Mouse (Mus musculus): Measurements from ENCODE around the gene RPS10-NUDT3. TPM values are rescaled to one million over a fixed set of nuclear protein-coding genes. Genes with fewer than 3 reads are reported as not detected.

Gene RPS10-NUDT3
- total and polyA plus RNA-seq, 3 experiments = not detected

DNA sequence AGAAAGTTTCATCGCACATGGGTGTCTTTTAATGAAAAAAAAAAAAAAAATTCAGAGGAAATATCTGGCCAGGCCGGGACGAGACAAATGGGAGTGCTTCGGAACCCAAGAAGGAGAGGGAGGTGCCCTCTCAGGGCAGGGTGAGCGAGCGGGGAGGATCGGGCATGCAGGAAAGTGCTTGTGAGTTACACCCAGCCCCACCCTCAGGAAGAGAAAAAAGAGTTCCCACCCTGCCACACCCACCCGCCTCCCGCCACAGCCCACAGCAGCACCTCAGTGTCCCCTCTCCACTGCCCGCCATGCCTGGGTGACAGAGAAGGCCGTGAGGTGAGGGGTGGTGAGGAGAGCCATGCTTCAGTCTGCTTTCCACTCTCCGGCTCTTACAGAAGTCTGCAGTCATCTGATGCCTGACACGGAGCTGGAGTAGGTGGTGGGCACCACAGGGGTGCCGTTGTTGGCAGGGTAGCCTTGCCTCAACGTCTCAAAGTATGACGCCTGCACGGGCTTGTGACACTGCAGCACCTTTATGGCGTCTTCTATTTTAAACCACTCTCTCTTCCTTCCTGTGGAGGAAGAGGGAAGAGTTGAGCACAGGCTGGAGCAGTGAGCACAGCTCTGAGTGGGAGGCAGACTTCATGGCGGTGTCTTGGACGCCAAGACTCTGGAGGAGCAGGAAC lies 54.5 kb downstream of the RPS10-NUDT3 start:
- no peaks in the 10 kb centered on the region for H3K79me2 ChIP-seq (replicated peaks; ENCODE audit: control insufficient read depth, insufficient read depth, low read length)
- no peaks in the 10 kb centered on the region for H3K27me3 ChIP-seq (ENCODE audit: control insufficient read depth, insufficient read depth, low read length)
- no peak overlapping the region for H3K4me3 ChIP-seq
- DNase-seq = no peak
- 59% methylated on average over 20 of the region's 20 CpGs for WGBS
- H3K36me3 ChIP-seq (ENCODE audit: control insufficient read depth, insufficient read depth, low read length) = no peaks in the 10 kb centered on the region
- H3K4me1 ChIP-seq (ENCODE audit: control insufficient read depth, insufficient read depth, low read length) = peaks cover 7% of the 10 kb centered on the region
- TF ChIP-seq CTCF (IDR thresholded peaks at IDR 0.05) (no peak), POLR2A (IDR thresholded peaks at IDR 0.05; ENCODE audit: insufficient read depth, low read depth, low read length) (no peak), EP300 (IDR thresholded peaks at IDR 0.05; ENCODE audit: insufficient read depth, low read depth, low read length) (no peak)
- intact Hi-C loops (cut with DNase I) = no loop called here
- H3K27ac ChIP-seq = no peak overlapping the region
- no peak overlapping the region for H3K9ac ChIP-seq (ENCODE audit: low read depth, low read length)

DNA sequence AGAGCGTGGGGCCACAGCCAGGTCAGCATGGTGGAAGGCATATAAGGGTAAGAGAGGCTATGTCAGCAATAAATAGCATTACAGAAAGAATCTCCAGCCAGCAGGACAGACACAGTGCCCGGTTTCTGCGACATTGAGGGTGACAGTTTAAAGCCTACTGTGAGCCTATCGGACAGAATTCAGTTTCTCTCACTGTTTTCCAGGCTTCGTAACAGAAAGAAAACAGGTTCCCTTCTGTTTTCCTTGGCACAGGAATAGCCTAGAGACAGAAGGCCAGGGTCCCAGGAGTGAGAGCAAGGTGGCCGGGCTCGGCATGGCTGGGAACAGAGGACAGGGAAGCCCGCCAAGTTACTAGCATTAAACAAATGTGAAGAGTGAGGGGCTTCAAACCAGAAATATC lies 55.2 kb downstream of the RPS10-NUDT3 start:
- no peak for DNase-seq
- Histone ChIP-seq H3K27ac (no peak overlapping the region), H3K27me3 (ENCODE audit: control insufficient read depth, insufficient read depth, low read length) (no peaks in the 10 kb centered on the region), H3K79me2 (replicated peaks; ENCODE audit: control insufficient read depth, insufficient read depth, low read length) (no peaks in the 10 kb centered on the region), H3K4me1 (ENCODE audit: control insufficient read depth, insufficient read depth, low read length) (peaks cover 12% of the 10 kb centered on the region), H3K4me3 (no peak overlapping the region), H3K9ac (ENCODE audit: low read depth, low read length) (no peak overlapping the region), H3K36me3 (ENCODE audit: control insufficient read depth, insufficient read depth, low read length) (no peaks in the 10 kb centered on the region)
- intact Hi-C loops (cut with DNase I) = no loop called here
- no peak for TF ChIP-seq CTCF (IDR thresholded peaks at IDR 0.05)
- no peak for TF ChIP-seq EP300 (IDR thresholded peaks at IDR 0.05; ENCODE audit: insufficient read depth, low read depth, low read length)
- TF ChIP-seq POLR2A (IDR thresholded peaks at IDR 0.05; ENCODE audit: insufficient read depth, low read depth, low read length) = no peak
- 81% methylated on average over 8 of the region's 8 CpGs for WGBS

DNA sequence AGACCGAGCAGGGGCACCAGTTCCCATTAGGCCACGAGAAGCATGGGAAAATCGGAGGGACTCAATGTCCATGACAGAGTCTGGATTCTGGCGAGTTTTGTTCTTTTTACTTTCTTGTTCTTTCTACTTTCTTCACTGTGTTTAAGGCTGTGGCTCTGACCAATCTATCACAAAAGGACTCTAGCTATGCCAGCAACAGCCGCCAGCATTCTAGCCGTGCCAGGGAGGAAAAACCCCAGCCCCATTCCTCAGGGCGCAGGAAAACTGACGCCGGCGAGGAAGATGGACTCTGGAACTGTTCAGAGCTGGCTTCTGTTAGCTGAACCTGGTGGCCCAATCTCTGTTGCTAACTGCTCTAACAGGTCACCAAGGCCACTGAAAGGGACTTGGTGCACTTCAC lies 56.5 kb downstream of the RPS10-NUDT3 start:
- Histone ChIP-seq H3K4me3 (no peak overlapping the region), H3K79me2 (replicated peaks; ENCODE audit: control insufficient read depth, insufficient read depth, low read length) (no peaks in the 10 kb centered on the region), H3K27me3 (ENCODE audit: control insufficient read depth, insufficient read depth, low read length) (no peaks in the 10 kb centered on the region), H3K9ac (ENCODE audit: low read depth, low read length) (no peak overlapping the region), H3K27ac (no peak overlapping the region; the same call in 1 of the 2 replicates), H3K36me3 (ENCODE audit: control insufficient read depth, insufficient read depth, low read length) (no peaks in the 10 kb centered on the region), H3K4me1 (ENCODE audit: control insufficient read depth, insufficient read depth, low read length) (peaks cover 16% of the 10 kb centered on the region)
- no peak for DNase-seq
- WGBS = 85% methylated on average over 10 of the region's 10 CpGs
- TF ChIP-seq CTCF (IDR thresholded peaks at IDR 0.05) (no peak), EP300 (IDR thresholded peaks at IDR 0.05; ENCODE audit: insufficient read depth, low read depth, low read length) (no peak), POLR2A (IDR thresholded peaks at IDR 0.05; ENCODE audit: insufficient read depth, low read depth, low read length) (no peak)
- intact Hi-C loops (cut with DNase I) = no loop called here

DNA sequence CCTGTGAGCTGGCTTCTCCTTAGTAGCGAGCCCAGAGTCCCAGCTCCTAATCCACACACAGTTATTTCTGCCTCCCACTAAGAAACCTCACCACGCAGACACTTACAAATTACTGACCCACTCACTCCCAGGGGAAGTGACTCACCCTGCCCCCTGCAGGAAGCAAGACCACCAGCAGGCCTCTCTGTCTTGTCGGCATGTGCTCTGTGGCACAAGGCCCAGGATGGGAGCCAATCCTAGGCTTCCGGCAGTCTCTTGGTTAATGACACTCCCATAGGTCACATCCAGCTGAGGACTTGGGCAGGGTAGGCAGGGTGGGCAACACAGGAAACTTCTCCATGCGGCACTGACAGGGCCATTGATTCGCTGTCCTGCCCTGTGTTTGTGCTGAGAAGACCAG lies 57.6 kb downstream of the RPS10-NUDT3 start:
- intact Hi-C loops (cut with DNase I) = no loop called here
- TF ChIP-seq POLR2A (IDR thresholded peaks at IDR 0.05; ENCODE audit: insufficient read depth, low read depth, low read length) = no peak
- TF ChIP-seq EP300 (IDR thresholded peaks at IDR 0.05; ENCODE audit: insufficient read depth, low read depth, low read length) = no peak
- peak; percentile 39 for TF ChIP-seq CTCF (IDR thresholded peaks at IDR 0.05)
- 46% methylated on average over 6 of the region's 6 CpGs for WGBS

DNA sequence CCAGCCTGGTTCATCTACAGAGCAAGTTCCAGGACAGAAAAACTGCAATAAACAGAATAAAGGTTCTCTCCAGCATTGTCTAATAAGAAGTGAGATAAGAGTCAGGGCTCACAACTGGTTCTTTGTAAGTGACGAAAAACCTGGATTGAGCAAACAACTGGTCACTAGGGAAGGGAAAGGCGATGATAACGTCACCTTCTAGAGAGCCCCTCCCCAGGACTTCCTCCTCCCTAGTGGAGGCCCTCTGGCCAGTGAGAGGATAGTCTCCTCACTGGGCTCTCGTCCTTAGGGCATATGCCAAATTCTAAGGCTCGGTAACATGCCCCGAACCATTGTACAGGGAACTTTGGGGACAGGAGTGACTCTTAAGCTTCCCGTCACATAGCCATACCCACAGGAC lies 59.0 kb downstream of the RPS10-NUDT3 start:
- TF ChIP-seq EP300 (IDR thresholded peaks at IDR 0.05; ENCODE audit: insufficient read depth, low read depth, low read length) (no peak), POLR2A (IDR thresholded peaks at IDR 0.05; ENCODE audit: insufficient read depth, low read depth, low read length) (no peak), CTCF (IDR thresholded peaks at IDR 0.05) (no peak)
- no peak for DNase-seq
- H3K27ac ChIP-seq = no peak overlapping the region; the same call in 1 of the 2 replicates
- no peaks in the 10 kb centered on the region for H3K79me2 ChIP-seq (replicated peaks; ENCODE audit: control insufficient read depth, insufficient read depth, low read length)
- no peaks in the 10 kb centered on the region for H3K36me3 ChIP-seq (ENCODE audit: control insufficient read depth, insufficient read depth, low read length)
- intact Hi-C loops (cut with DNase I) = no loop called here
- H3K4me3 ChIP-seq = no peak overlapping the region
- peaks cover 14% of the 10 kb centered on the region for H3K4me1 ChIP-seq (ENCODE audit: control insufficient read depth, insufficient read depth, low read length)
- no peak overlapping the region for H3K9ac ChIP-seq (ENCODE audit: low read depth, low read length)
- no peaks in the 10 kb centered on the region for H3K27me3 ChIP-seq (ENCODE audit: control insufficient read depth, insufficient read depth, low read length)
- WGBS = 67% methylated on average over 7 of the region's 7 CpGs

More for the DNA sequence above, 57.6 kb downstream of the RPS10-NUDT3 start:
- H3K79me2 ChIP-seq (replicated peaks; ENCODE audit: control insufficient read depth, insufficient read depth, low read length) = no peaks in the 10 kb centered on the region
- H3K27ac ChIP-seq = no peak overlapping the region
- no peaks in the 10 kb centered on the region for H3K36me3 ChIP-seq (ENCODE audit: control insufficient read depth, insufficient read depth, low read length)
- peaks cover 14% of the 10 kb centered on the region for H3K4me1 ChIP-seq (ENCODE audit: control insufficient read depth, insufficient read depth, low read length)
- no peak overlapping the region for H3K4me3 ChIP-seq
- DNase-seq = no peak
- H3K27me3 ChIP-seq (ENCODE audit: control insufficient read depth, insufficient read depth, low read length) = no peaks in the 10 kb centered on the region
- H3K9ac ChIP-seq (ENCODE audit: low read depth, low read length) = no peak overlapping the region

DNA sequence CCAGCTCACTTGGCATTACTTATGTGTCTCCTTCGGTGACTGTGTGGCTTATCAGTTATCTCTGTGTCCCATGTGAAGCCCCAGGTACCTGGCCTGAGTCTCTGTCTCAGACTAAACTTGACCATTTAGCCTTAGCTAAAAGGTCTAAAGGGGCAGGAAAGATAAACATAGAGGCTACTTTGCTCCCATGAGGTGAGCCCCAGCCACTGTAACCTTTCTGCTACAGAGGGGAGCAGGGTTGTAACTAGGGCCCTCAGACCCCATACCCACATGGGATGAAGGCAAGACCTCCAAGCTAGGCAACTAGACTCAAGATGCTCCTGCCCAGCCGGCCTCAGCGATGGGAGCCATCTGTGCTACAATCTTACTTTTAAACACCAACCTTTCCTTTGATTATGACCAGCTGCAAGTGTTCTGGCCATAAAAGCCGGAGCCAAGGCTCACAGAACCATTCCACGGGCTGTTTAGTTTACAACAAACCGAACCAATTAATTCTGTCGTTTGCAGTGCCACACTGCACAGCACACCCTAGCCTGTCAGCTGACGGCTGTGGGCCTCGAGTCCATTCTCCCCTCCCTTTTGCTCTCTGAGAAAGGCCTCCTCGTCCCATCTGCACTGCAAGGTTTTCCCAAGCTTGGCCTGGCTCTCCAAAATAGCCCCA lies 59.8 kb downstream of the RPS10-NUDT3 start:
- 64% methylated on average over 10 of the region's 10 CpGs for WGBS
- H3K79me2 ChIP-seq (replicated peaks; ENCODE audit: control insufficient read depth, insufficient read depth, low read length) = no peaks in the 10 kb centered on the region
- peaks cover 14% of the 10 kb centered on the region for H3K4me1 ChIP-seq (ENCODE audit: control insufficient read depth, insufficient read depth, low read length)
- H3K4me3 ChIP-seq = no peak overlapping the region
- peak overlapping the region; percentile 72 for H3K27ac ChIP-seq
- intact Hi-C loops (cut with DNase I) = no loop called here
- no peak for TF ChIP-seq EP300 (IDR thresholded peaks at IDR 0.05; ENCODE audit: insufficient read depth, low read depth, low read length)
- no peak for TF ChIP-seq CTCF (IDR thresholded peaks at IDR 0.05)
- TF ChIP-seq POLR2A (IDR thresholded peaks at IDR 0.05; ENCODE audit: insufficient read depth, low read depth, low read length) = no peak
- H3K27me3 ChIP-seq (ENCODE audit: control insufficient read depth, insufficient read depth, low read length) = no peaks in the 10 kb centered on the region
- peak overlapping the region; percentile 21 for H3K9ac ChIP-seq (ENCODE audit: low read depth, low read length)
- DNase-seq = no peak
- no peaks in the 10 kb centered on the region for H3K36me3 ChIP-seq (ENCODE audit: control insufficient read depth, insufficient read depth, low read length)
